Mouse (Mus musculus) cerebellum, adult 18-20 months (tissue): ENCODE measurements at regions not wholly inside any gene's neighbourhood (a gene's known extent, or its start where the extent isn't known, plus 50 kb on each side); places are given as distances from the start of the nearest gene placed in this dataset.
"Not testable (repeated sequence)": the region's sequence is repeated elsewhere in the genome, so short reads cannot be mapped to it uniquely, and the experiment has no call there.

Source experiments
- DNase-seq, 2 experiments: peaks; one replicate each; pipeline ENCODE4 v3.0.0; 2021

DNA sequence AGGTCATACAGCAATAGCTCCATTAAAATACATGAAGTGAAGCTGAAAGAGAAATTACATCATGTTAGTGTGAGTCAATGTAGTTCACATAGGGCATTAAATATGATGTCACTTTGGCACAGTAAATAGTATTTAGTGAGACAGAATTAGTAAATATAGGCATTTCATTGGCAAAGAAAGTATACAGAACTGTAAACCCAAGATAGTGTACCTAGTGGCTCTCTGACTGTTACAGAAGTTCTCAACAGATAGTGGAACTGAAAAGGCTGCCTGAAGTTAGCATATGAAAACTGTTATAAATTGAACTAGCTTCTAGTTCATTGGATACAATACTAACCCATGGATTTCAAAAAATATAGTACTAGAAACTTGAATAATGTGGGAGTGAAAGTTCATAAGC lies 1642.1 kb upstream of the Cdh6 start:
- no peak for DNase-seq

DNA sequence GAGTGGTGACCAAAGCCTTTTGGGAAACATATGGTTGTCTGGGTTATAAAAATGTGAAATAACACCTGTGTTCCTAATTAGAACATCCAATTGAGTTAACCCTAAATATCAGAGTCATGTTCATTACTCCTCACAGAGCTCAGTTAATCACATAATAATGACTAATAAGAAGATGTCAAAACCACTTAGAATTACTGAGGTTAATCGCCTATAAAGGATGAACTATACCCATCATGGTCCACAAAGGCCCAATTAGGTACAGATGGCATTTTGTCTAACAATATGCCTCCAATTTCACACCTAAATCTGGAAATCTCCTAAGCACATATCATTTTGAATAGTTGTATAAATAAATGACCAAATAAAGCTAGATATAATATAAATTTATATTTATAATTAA lies 1633.4 kb upstream of the Cdh6 start:
- no peak for DNase-seq

DNA sequence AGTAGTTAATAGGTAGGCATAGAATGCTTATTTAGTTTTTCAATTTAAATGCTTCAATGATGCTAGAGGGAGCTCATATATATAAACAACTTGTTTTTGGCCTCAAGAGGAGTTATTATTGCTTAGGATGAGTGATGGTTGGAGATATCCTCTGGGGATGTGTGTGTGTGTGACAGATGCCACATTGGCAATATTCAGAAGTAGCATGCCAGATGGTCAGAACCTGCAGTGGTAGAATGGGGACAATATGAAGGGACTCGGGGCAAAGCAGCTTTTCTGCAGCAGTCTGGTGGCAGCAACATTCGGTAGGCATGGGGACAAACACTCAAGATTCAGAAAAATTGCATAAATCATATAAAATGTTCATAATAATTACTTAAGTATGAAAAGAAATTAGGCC lies 1621.7 kb upstream of the Cdh6 start:
- peak; percentile 1 for DNase-seq

DNA sequence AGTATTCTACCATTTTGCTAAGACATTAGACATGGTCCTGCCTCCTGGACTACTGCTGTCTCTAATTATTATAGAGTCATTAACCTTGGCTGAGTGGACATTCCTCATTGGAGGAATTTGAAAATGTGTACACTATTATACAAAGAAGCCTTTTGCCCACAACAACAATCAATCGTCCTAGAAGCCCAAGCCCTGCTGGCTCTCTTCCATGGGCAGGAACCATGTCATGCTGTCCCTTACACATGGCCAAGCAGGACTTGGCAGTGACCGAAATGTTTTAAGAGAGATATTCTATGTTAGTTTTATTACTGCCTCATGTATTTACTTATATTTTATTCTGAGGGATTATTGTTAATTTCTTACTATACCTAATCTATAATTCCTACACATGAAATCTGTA lies 1607.3 kb upstream of the Cdh6 start:
- DNase-seq, result no peak

DNA sequence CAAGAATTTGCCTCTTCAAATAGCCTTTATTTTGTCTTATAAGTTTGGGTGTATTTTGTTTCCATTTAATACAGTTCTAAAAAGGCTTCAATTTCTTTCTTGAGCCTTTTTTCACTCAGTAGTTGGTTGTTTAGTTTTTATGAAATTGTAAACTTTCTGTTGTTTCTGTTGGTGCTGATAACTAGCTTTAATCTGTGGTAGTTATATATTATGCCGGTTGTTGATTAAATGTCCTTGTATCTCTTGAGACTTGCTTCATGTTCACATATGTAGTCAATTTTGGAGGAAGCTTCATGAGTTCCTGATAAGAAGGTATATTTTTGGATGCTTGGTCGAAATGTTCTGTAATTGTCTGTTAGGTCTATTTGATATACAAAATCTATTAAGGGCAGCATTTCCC lies 1568.3 kb upstream of the Cdh6 start:
- DNase-seq, result no peak

DNA sequence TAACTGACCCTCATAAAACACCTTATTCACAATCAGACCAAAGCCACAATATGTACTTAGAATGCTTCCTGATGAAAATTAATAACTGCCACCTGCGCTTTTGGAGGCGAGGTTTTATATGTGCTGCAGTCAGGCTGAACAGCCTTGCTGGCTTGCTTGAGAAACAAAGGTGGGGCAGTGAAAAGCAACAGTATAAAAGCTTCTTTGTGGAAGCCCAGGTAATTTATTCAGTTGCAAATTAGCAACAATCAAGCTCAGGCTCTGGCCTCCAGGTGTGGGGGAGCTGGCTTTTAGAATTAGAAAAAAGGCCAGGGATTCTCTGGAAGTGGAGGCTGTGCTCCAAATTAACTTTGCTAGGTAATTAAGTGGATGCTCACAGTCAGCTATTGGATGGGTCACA lies 1524.5 kb upstream of the Cdh6 start:
- not testable (repeated sequence) for DNase-seq

DNA sequence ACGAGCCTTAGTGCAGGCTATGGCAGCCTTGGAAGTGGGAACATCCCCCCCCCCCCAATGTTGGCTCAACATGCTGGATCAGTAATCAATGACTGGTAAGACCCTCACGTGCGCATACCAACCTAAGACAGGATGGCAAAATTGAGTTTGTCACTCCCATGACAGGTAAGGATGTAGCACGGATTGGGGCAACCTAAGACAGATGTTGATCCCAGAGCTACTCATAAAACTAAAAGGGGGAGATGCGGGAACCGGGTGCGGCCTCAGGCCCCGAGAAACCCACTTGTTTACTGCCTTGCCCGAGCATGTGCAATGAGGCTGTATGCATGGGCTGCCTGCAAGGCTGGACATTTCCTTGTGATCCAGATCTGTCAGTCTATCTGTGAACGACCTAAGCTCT lies 1523.0 kb upstream of the Cdh6 start:
- no peak for DNase-seq

GRCm38 (mm10) chr15:14689141-14689540 lies 1515.7 kb upstream of the Cdh6 start:
- DNase-seq, result no peak

DNA sequence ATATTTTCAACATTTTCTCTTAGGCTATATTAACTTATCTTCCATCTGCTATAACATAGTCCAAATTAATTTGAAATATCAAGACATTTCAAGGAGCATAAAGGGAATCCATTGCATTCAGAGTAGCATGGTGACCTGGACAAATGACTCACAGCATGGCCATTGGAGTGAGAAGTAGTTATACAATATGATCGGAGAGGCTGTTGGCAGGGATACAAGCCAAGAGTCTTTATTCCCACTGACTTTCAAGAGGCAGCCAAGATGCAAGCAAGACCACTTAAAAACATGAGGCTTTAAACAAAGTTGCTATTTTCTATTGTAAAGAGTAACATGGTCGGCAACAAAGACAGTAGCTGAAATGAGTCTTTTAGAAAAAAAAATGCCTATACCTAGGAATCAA lies 1468.8 kb upstream of the Cdh6 start:
- no peak for DNase-seq

DNA sequence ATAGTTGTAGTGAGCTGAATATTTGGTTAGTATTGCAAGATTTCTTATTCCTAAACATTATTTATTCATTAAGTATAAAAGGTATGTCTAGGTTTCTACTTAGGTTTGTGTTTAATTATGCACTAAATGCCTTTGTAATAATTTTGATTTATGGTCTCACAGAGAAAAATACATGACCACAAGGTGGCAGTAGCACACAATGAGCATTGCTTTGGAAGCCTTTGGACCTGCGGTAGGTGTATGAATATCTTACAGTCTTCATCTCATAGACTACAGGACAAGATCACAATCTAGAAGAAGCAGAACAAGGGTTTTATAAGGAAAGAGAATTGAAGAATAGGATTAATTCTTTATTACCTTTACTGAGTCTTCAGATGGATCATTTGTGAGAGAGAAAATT lies 1455.0 kb upstream of the Cdh6 start:
- peak; percentile 7 to 9 for DNase-seq

GRCm38 (mm10) chr15:14606691-14607090 lies 1433.2 kb upstream of the Cdh6 start:
- no peak for DNase-seq
